Mouse (Mus musculus): ENCODE data around the gene F5.
A peak's percentile ranks its signal among the peaks of the same experiment; 100 is the strongest.
"Not testable (repeated sequence)": the region's sequence is repeated elsewhere in the genome, so short reads cannot be mapped to it uniquely, and the experiment has no call there.

Gene F5

DNA sequence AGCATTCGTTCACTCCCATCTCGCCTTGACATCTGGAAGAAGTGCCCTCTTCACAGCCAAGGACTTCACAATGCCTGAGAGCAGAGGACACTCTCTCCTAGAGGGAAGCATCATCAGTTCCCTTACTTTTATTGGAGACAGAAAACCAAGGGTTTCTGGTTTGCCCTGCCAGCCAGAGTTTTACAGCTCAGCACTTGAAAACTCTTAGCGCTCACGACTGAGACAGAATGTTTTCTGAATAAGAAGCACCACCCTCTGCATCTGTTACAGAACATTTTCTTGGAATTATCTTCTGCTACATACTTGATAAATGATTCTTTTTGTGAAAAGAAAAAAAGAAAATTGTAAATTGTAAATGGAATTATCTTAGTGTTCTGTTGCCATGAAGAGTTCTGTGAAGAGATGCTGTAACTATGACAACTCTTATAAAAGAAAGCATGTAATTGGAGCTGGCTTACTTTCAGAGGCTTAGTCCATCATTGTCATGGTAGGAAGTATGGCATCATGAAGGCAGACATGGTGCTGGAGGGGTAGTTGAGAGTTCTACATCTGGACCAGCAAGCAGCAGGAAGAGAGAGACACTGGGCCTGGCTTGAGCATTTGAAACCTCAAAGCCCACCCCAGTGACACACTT lies 80.4 kb downstream of the F5 start:
- DNase-seq (ENCODE audit: low read depth, low spot score), result not testable (repeated sequence)

GRCm38 (mm10) chr1:164233447-164233846 lies 81.8 kb downstream of the F5 start:
- no peak for DNase-seq (ENCODE audit: low read depth, low spot score)

DNA sequence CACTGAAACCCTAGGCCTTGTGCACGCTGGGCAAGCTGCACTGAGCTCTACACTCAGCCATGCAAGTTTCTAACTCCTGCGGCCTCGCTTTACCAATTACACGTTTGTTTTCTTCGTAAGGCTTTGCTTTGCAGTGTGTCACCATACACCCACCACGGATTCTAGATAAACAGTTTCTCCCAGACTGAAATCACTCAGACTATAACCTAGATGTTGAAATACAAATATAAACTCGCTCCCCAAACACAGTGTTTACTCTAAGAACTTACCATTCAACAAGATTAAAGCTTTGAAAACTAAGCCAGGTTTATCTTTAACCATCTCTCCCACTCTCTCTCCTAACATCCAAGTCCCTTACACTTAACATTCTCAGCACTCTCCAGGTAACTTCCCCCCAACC lies 83.4 kb downstream of the F5 start:
- no peak for DNase-seq (ENCODE audit: low read depth, low spot score)

- no peak for DNase-seq (ENCODE audit: low read depth, low spot score)
Measured at GRCm38 (mm10) chr1:164236078-164236477, 84.4 kb downstream of the F5 start.

DNA sequence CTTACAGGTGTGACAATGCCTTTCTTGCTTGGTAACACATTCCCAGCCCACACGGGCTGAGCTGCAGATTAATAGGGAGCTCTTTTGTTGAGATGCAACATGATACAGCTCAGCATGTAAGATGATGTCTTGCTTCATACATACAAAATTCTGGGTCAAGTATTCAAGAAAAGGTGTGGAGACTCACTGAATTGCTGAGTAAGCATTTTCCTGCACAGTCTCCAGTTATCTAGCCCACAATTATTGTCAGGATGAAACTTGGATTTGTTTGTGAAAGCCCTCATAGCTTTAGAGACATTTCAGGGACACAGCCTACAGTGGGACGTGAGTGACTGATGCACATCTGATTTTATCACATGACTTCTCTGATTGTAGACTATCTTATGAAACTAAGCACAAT lies 89.9 kb downstream of the F5 start:
- no peak for DNase-seq (ENCODE audit: low read depth, low spot score)

- no peak for DNase-seq (ENCODE audit: low read depth, low spot score)
Measured at GRCm38 (mm10) chr1:164242809-164243208, 91.2 kb downstream of the F5 start.

DNA sequence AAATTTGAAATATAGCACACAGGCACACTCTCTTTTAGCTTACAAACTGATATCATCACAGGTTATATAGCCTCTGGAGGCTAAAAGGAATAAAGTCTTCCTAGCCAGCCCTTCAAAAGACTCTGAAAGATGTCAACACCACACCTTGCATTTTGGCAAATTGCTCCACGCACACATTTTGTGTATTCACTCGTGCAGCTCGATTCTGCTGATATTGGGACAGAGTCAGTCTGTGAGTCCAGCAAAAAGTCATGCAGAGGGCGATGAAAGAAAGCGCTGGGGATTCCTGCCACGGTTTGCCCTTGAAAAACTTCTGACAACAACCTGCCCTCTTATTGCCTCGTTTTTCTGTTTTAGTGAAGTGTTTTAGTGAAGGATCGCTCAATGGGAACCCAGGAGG lies 95.8 kb downstream of the F5 start:
- no peak for DNase-seq (ENCODE audit: low read depth, low spot score)

- DNase-seq (ENCODE audit: low read depth, low spot score), result peak; percentile 41
Measured at GRCm38 (mm10) chr1:164247971-164248370, 96.3 kb downstream of the F5 start.

DNA sequence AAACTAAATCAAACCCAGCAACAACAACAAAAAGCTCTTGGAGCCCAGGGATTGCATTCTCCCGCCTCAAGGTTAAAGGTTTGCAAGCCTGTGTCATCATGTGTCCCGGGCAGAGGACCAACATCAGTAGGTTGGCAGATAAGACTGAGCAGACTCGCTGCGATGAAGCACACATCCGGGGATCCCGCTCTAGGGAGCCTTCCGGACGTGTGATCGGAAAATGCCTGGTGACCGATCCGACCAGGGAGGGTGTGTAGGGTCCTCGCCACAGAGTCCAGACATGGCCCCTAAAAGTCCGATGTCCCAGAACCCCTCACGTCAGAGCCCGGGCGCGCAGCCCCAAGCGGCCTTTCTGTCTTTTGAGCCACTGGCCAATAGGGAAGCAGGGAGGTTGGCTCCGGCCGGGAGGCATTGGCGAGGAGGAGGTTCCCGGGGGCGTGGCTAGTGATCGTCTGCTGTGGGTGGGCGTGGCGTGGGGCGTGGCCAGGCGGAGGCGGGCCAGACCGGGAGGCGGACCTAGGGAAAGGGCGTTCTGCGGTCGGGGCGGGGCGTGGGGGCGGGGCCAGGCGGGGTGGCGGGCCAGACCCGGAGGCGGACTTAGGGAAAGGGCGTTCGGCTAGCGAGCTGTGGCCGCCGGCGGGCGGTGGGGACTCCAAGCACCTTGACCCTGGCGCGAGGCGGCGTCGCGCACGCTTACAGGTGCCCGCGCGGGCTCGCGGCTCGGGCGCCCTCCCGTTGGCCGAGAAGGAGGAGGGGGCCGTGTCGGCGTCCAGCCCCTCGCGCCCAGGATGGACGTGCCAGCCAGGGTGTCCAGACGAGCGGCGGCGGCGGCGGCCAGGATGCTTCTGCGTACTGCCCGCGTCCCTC lies 97.1 kb downstream of the F5 start, which contains the start of gene Slc19a2:
Slc19a2 (plus strand) TSS at position 582 of the 867 bp plus-strand sequence.
- peak; percentile 96 for DNase-seq (ENCODE audit: low read depth, low spot score)

DNA sequence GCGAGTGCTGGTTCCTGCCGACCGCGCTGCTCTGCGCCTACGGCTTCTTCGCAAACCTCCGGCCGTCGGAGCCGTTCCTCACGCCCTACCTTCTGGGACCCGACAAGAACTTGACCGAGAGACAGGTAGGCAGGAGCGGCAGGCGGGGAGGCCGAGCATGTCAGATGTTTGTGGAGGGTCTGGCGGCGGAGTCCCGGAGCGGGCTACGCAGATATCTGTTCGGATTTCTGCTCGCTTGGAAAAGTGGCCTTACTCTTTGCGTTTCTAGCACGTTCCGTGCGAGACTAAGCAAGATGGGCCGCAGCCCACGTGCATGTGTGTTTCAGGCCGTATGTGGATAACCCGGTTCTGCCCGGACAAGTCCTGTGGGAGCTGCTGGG lies 97.7 kb downstream of the F5 start:
- DNase-seq (ENCODE audit: low read depth, low spot score), result no peak

- peak; percentile 21 for DNase-seq (ENCODE audit: low read depth, low spot score)
Measured at GRCm38 (mm10) chr1:164250391-164251150, 98.9 kb downstream of the F5 start.

- DNase-seq (ENCODE audit: low read depth, low spot score), result no peak
Measured at GRCm38 (mm10) chr1:164251438-164251837, 99.8 kb downstream of the F5 start.

DNA sequence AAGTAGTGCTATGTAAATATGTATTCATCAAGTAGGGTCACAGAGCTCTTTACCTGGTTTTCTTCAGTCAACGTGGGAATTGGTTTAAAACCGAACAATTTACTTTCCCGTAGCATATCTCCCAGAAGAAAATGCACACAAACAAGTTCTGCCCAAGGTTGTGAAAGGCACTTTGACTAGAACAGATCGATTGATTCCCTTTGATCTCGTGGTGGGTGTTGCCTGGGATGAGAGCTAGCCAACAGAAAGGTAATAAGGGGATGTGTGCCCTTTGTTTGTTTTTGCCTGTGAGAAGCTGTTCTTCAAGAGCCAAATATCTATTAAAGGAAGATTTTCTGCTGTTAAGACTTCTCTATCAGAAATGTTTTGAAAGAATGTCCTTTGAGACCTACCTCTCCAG lies 100.9 kb downstream of the F5 start:
- no peak for DNase-seq (ENCODE audit: low read depth, low spot score)

DNA sequence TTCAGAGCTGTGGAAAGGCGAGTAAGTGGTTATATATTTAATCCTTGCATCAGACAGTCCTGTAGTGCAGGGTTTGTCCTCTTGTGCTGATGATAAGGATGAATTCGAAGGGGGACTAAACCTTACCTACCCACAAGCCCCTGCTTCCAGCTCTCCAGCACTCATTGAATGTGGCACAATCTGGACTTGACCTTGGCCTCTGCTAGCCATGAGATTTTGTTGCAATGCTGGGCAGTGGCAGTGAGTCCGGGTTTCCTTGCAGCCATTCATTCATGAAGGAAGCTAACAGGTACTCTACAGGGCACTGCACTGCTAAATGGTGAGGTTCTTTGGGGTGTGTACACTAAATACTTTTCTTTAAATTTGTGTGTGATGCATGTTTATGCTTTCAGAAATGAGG lies 103.2 kb downstream of the F5 start:
- DNase-seq (ENCODE audit: low read depth, low spot score), result no peak

GRCm38 (mm10) chr1:164260171-164261028 lies 108.8 kb downstream of the F5 start:
- DNase-seq (ENCODE audit: low read depth, low spot score), result no peak

DNA sequence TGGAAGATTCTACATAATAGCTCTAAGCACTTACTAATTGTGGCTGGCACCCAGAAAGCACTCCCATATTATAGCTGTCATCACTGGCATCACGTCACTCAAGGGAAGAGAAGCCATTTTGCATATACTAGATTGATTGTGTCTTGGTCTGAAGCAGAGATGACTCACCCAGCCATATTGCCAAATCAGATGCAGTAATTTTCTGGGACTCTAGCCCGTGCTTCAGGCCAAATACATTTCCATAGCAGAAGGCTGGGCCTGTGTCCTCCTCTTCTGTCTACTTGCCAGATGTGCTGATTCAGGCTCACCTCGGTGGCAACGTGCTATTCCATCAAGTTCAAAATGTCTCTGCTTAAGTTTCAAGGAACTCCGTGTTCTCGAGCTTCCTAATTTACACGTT lies 109.9 kb downstream of the F5 start:
- DNase-seq (ENCODE audit: low read depth, low spot score), result no peak
